Mouse (Mus musculus) spleen, embryonic (tissue): ENCODE data around the gene Fem1a.

ENCODE experiments used
- CTCF ChIA-PET: fragments of 350-600 bp; sonication (Branson Sonifier 250); formaldehyde crosslinking; loops from one replicate; lab custom pipeline; 2022; lab: Charles Lee

Fem1a gene

DNA sequence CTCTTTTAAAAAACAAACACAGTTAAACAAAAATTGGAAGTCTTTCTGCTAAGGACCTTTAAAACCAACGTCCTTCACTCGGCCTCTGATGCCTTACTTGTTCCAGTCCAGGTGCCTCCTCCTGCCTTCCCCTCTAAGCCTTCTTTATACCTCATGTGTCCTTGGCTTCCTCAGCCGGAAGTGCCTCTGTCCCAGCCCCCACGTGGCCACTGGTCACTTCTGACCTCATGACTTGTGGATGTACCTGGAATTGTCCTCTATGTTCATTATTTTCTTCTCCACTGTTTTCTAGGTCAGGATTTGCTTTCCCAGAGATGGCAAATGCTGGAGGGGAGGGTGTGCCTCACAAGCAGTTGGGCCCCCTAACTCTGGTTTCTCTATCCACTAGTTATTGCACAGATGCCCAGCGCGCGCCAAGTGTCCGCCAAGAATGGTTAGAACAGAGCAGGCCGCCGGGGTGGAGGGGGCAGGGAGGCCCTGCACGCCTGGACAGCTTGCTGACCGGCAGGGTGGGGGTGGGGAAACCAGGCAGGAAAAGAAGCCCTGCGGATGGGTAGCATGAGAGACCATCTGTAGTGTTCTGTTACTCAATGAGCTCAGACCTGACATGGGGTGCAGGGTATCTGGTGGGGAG lies 45.9 kb downstream of the Fem1a start:
- CTCF ChIA-PET, result interaction anchor here (0.5 kb wide), 1 partner anchor 171 kb away, joined by 7 read pairs; no protein-coding TSS in a partner anchor

DNA sequence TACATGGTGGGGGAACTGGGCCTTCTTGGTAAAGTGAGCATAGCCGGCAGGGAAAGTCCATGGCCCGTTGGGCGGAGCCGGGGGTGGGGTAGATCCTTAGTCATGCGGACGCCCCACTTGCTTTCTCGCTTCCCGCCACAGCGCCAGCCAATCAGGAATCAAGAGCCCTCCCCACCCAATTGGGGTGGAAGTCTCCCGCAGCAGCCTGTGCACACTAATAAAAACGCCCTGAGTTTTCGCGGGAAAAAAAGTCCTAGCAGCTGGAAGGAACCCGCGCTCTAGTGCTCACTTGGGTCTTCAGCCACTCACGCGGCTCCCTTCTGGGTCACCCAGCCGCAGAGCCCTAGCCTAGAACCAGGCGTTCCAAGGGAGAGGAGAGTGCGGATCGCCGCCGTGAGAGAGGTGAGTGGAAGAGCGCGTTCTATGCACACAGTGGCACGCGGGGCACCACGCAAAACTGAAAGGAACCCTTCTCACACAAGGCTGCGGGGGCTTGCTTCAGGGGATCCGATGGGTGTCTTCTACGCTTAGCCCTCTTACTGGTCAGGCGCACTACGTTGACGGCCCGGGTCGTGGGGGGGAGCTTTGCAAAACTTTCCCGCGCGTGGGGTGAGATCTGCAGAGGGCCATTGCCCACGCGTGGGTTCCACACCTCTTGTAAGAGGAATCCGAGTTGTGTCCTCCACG lies 46.7 kb downstream of the Fem1a start, which contains the start of gene Uhrf1:
Gene Uhrf1 (plus strand): TSS at position 162 of the 687 bp plus-strand sequence.
- CTCF ChIA-PET, result interaction anchor here (0.9 kb wide), 1 partner anchor 10 kb away, joined by 3 read pairs; no protein-coding TSS in a partner anchor

DNA sequence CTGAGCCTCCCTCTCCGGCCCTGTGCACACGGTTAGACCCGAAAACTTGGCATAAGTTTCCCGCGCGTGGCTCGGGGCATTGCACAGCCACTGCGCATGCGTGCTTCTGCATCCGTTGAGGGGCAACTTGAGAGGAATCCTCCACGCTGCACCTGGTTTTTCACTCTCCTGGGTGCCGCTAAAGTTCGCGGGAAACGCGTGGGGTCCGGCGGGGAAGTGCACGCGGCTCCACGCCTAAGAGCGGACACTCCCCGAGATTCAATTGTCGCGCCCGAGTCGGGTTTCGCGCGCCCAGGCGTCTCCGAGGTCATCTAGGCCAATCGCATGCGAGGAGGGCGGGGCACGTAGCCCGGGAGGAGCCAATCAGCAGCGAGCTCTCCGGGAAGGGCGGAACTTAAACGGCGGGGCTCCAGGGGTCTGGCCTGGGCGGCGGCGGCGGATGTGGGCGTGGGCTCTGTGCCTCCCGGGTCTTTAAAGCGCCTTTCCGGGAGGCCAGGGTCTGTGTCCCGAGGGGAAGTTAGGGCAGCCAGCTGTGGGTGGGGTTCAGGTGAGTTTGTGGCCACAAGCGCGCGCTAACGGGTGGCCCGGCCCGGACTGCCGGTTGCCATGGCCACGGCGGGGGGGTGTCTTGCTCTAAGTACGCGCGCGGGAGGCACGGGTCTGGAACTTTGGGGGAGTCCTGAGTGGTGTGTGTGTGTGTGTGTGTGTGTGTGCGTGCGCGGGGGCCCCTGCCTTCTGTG lies 47.4 kb downstream of the Fem1a start:
- CTCF ChIA-PET, result interaction anchor here (0.7 to 0.9 kb wide), 3 partner anchors 11 to 121 kb away, joined by 3 to 4 read pairs (median 4); no protein-coding TSS in a partner anchor

DNA sequence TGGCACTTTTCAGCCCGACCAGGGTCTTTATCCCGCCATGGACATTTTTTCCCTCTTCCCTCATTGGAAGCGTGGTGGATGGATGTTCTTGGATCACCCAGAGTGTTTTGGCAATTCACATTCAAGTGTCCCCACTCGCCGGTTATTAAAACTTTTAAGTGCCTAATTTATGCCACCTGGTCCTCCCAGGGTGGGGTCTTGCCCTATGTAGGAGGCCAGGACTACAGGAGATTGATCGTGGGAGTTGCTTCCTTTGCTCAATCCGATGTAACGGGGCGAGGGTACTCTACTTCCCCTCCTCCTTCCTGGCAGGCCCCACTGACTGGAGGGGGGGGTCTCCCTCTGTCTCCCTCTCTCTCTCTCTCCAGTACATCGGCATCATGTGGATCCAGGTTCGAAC lies 48.1 kb downstream of the Fem1a start:
- CTCF ChIA-PET, result interaction anchor here (0.7 kb wide), 1 partner anchor 38 kb away, joined by 4 read pairs; no protein-coding TSS in a partner anchor

DNA sequence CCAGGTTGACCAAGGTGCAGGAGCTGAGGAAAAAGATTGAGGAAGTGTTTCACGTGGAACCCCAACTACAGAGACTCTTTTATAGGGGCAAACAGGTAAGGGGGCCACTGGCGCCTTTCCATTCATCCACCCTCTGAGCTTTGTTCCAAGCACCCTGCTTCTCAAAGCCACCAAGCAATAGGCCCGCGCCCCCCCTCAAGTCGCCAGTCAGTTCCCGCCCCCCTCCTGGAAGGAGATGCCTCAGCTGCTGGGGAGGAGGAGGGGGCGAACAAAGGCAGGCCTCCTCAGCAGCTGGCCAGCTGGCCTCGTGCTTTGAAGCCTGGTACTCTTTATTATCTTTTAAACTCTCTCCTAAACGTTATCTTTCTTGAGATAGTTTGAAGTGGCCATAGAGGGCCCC lies 48.5 kb downstream of the Fem1a start:
- CTCF ChIA-PET, result interaction anchor here (0.6 to 0.7 kb wide), 2 partner anchors 39 to 48 kb away, joined by 4 read pairs; no protein-coding TSS in a partner anchor

DNA sequence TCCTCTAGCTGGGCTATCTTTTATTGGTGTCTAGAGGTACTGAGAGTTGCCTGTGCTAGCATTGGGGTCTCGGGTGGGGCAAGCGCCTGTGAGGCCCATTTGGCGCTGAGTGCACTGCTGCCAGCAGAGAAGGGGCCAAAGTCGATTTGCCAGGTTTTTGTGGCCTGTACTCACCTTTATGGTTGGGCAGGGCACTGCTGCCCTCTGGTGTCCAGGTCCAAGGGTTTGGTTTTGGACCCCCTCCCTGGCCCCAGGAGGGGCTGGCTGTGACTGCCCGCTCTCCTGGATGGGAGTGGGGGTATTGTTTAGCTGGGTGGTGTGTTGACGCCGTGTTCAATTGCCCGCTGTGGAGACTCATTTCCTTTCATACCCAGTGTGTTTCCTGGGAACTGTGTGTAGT lies 49.2 kb downstream of the Fem1a start:
- CTCF ChIA-PET, result interaction anchor here (0.6 kb wide), 1 partner anchor 48 kb away, joined by 4 read pairs; no protein-coding TSS in a partner anchor

DNA sequence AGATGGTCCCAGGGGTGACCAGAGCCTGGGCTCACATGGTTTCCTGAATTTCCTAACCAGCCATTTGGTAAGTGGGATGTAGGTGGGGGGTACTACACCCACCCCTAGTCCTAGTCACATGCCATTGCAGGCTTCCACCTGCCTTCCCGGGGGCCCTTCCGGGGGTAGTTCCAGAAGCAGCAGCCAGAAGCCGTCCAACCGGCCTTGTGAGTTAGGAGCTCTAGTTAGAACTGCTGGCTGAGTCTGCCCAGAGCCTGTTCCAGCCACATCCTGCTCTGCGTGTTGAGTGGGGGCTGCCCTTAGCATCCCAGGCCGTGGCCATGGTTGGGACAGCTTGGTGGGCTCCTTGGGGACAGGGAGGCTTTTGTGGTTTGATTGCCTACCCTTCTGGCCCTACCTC lies 51.5 kb downstream of the Fem1a start:
- CTCF ChIA-PET, result interaction anchor here (1.3 kb wide), 1 partner anchor 17 kb away, joined by 3 read pairs; no protein-coding TSS in a partner anchor

DNA sequence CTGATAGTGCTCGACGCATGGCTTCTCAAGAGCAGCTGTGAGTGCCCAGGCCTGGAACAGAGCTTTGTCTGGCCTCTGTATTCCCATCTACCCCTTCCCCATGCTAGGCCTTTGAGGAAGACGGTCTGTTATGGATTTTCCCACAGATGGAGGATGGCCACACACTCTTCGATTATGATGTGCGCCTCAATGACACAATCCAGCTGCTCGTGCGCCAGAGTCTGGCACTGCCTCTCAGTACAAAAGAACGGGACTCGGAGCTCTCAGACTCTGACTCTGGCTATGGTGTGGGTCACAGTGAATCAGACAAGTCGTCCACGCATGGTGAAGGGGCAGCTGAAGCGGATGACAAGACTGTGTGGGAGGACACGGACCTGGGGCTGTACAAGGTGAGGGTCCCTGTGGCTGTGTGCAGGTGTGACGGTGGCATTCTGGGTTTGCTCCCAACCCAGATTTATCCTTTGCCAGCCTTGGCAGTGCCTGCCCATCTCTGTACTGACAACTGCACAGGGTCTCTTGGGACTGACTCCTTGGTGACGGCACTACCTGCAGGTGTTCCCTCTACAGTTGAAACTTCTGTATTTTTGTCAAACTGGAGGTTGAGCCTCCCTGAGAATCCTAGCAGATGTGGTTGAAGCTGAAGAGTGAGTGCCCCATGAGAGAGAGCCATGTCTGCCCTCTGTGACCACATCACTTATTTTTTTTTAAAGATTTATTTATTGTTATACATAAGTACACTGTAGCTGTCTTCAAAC lies 52.8 kb downstream of the Fem1a start:
- CTCF ChIA-PET, result no interaction called here
